Mouse (Mus musculus) E14TG2a.4 (cell line): ENCODE measurements around the gene Amh.

Source experiments
- CTCF ChIP-seq: conservative IDR thresholded peaks from 2 replicates; pipeline ENCODE4 v1.5.1; 2014; ENCODE audit warnings: low read length
- NANOG ChIP-seq: IDR thresholded peaks from 2 replicates; pipeline ENCODE4 v1.6.1; 2014; ENCODE audit warnings: borderline replicate concordance, low read length, mixed read lengths
- POU5F1 ChIP-seq: IDR thresholded peaks from 2 replicates; pipeline ENCODE4 v1.6.1; 2014; ENCODE audit warnings: low read length, borderline replicate concordance

GRCm38 (mm10) chr10:80799070-80799566 is 5.9 kb upstream of the Amh start:
- TF ChIP-seq CTCF: no peak
- no peak for TF ChIP-seq NANOG
- no peak for TF ChIP-seq POU5F1
